Mouse (Mus musculus) neural tube, embryonic 13.5 days (tissue): ENCODE results near the gene Nr0b2. TPM values are rescaled to one million over a fixed set of nuclear protein-coding genes. Genes with fewer than 3 reads are reported as not detected.
A peak's percentile ranks its signal among the peaks of the same experiment; 100 is the strongest.

Source experiments
- ATAC-seq: fragments of 200-750 bp; cut with Nextera tagmentation; 2 replicates; pipeline ENCODE4 v1.8.0; 2017; ENCODE audit warnings: low read depth, mild to moderate bottlenecking, moderate TSS enrichment, moderate library complexity
- H3K27ac ChIP-seq: fragments of 300-500 bp; sonication (generic); replicated peaks from 2 replicates; pipeline ENCODE4 v1.5.1; 2015; ENCODE audit warnings: moderate library complexity, mild to moderate bottlenecking, inconsistent platforms
- H3K27me3 ChIP-seq: fragments of 300-500 bp; sonication (generic); 2 replicates; pipeline ENCODE4 v1.6.1; 2015; ENCODE audit warnings: mild to moderate bottlenecking, inconsistent platforms
- H3K36me3 ChIP-seq: fragments of 300-500 bp; sonication (generic); 2 replicates; pipeline ENCODE4 v1.6.1; 2015; ENCODE audit warnings: mild to moderate bottlenecking, inconsistent platforms
- H3K4me1 ChIP-seq: fragments of 300-500 bp; sonication (generic); replicated peaks from 2 replicates; pipeline ENCODE4 v1.6.1; 2015; ENCODE audit warnings: inconsistent platforms
- H3K4me2 ChIP-seq: fragments of 300-500 bp; sonication (generic); 2 replicates; pipeline ENCODE4 v1.6.1; 2015; ENCODE audit warnings: inconsistent platforms, mild to moderate bottlenecking, moderate library complexity
- H3K4me3 ChIP-seq: fragments of 300-500 bp; sonication (generic); 2 replicates; pipeline ENCODE4 v1.5.1; 2015; ENCODE audit warnings: mild to moderate bottlenecking, inconsistent platforms
- H3K9ac ChIP-seq: fragments of 300-500 bp; sonication (generic); 2 replicates; pipeline ENCODE4 v1.6.1; 2015; ENCODE audit warnings: moderate library complexity, mild to moderate bottlenecking, inconsistent platforms
- H3K9me3 ChIP-seq: fragments of 300-500 bp; sonication (generic); 2 replicates; pipeline ENCODE4 v1.6.1; 2016; ENCODE audit warnings: inconsistent platforms
- WGBS: fragments of 180-500 bp; shearing (Covaris S2); methylation state at CpG from one replicate; pipeline ENCODE4 v1.1.7; 2015; 5-methylcytosine and 5-hydroxymethylcytosine counted together
- polyA plus RNA-seq: library from polyadenylated mRNA; unstranded; fragments of >200 nt; fragmentation: Nextera tagmentation; extraction: Ambion mirVana; gene quantifications from 2 replicates; pipeline ENCODE4 v1.2.1, GENCODE M21; 2015

Nr0b2 gene
- polyA plus RNA-seq, 1 experiment from 2014 or later, result not detected

DNA sequence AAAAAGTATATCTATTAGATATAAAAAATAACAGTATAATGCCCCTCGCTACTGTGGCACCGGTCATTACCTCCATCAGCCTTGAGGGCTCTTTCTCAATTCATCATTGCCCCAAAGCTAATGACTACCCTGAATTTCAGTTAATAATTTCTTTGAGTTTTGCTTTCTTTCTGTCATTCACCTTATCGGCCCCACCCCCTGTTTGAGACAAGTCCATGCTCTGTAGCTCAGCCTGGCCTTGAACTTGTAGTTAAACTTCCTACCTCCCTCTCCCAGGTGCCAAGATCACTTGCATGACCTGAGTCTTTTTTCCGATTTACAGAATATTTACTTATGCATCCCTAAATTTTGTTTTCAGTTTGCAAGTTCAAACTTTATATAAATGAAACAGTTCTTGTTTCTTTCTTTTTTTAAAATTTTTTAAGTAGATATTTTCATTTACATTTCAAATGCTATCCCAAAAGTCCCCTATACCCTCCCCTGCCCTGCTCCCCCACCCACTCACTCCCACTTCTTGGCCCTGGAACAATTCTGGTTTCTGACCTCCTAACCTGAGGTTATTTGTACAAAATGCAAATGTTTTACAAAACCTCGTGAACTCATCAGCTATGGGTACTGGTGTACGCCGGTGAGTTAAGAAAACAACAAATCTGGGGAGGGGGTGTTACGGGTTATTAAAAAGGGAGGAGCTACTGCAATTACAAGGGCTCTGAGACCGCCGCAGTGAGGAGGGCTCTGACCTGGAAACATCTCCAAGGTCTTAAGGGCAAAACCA is 16.3 kb downstream of the Nr0b2 start:
- Histone ChIP-seq H3K4me3 (no peak overlapping the region), H3K9ac (no peak overlapping the region), H3K4me2 (no peak overlapping the region), H3K27me3 (no peaks in the 10 kb centered on the region), H3K4me1 (no peaks in the 10 kb centered on the region), H3K36me3 (no peaks in the 10 kb centered on the region), H3K9me3 (no peaks in the 10 kb centered on the region), H3K27ac (no peak overlapping the region)
- no peak for ATAC-seq
- WGBS, result 76% methylated on average over 10 of the region's 10 CpGs

DNA sequence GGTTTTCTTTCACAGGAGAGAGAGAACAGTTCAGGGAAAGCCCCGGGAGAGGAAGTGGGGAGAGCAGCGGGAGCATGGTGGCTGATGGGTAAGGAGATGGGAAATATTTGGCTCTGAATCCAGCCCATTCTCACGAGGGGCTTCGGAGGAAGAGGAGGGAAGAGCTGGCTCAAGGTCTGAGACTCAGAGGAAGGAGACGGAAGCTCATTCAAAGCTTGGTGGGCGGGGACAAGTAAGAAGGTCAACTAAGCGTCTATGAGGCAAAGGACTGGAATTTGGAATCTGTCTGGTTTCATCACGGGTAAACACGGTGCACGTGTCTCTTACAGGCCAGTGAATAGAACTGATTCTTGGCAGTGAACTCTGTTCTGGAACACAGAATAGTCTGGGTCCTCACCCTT is 16.9 kb downstream of the Nr0b2 start:
- no peak for ATAC-seq
- Histone ChIP-seq H3K4me1 (peaks cover 3% of the 10 kb centered on the region), H3K4me3 (no peak overlapping the region), H3K9ac (no peak overlapping the region), H3K27me3 (no peaks in the 10 kb centered on the region), H3K36me3 (no peaks in the 10 kb centered on the region), H3K9me3 (no peaks in the 10 kb centered on the region), H3K4me2 (no peak overlapping the region), H3K27ac (no peak overlapping the region)
- WGBS, result 59% methylated on average over 10 of the region's 10 CpGs

GRCm38 (mm10) chr4:133574070-133574842 is 21.1 kb downstream of the Nr0b2 start, which contains the start of gene Gpatch3:
Gene Gpatch3 (plus strand): TSS chr4:133574745.
- Histone ChIP-seq H3K36me3 (peaks cover 16% of the 10 kb centered on the region), H3K27ac (peak within 1 kb of the TSS; percentile 85), H3K4me1 (peaks cover 12% of the 10 kb centered on the region), H3K4me3 (peak within 1 kb of the TSS; percentile 96), H3K9ac (peak within 1 kb of the TSS; percentile 92), H3K4me2 (peak within 1 kb of the TSS; percentile 89), H3K9me3 (no peaks in the 10 kb centered on the region), H3K27me3 (no peaks in the 10 kb centered on the region)
- 6% methylated on average over 44 of the region's 44 CpGs for WGBS
- peak; percentile 90 for ATAC-seq

DNA sequence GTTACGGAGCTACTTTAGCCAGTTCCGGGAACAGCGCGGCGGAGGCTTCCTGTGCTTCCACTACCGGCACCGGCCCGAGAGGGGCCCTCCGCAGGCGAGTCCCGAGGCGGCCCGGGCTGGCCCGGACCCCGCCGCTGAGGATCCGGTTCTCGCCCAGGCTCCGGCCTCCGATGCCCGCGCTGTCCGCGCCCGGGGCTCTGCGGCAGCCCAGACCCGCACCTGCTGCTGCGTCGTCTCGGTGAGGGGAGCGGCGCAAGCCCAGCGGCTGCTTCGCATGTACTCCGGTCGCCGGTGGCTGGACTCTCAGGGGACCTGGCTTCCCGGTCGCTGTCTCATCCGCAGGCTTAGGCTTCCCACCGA is 21.6 kb downstream of the Nr0b2 start:
- peak; percentile 71 for ATAC-seq
- Histone ChIP-seq H3K27me3 (no peaks in the 10 kb centered on the region), H3K9me3 (no peaks in the 10 kb centered on the region), H3K4me2 (peak overlapping the region; percentile 89), H3K4me3 (peak overlapping the region; percentile 96), H3K9ac (peak overlapping the region; percentile 92), H3K4me1 (peaks cover 12% of the 10 kb centered on the region), H3K36me3 (peaks cover 22% of the 10 kb centered on the region), H3K27ac (peak overlapping the region; percentile 85)
- under 1% methylated on average over 41 of the region's 41 CpGs for WGBS

GRCm38 (mm10) chr4:133577983-133578382 is 24.8 kb downstream of the Nr0b2 start:
- H3K9ac ChIP-seq, result no peak overlapping the region
- ATAC-seq, result no peak

DNA sequence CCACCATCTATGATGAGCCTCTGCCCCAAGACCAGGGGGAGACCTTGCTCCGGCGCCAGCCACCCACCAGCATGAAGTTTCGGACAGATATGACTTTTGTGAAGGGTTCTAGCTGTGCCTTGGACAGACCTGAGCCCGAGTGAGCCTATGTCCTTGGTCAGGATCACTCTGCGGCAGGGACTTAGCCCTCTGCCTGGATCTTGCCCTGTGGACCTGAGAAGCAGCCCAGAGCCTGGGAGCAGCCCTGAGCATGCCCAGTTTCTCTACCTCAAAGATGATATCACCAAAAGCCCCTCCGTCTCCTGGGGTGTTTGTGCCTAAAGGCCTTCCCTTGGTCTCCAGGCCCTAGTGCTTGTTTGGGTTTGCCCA is 30.5 kb downstream of the Nr0b2 start:
- Histone ChIP-seq H3K36me3 (peaks cover 71% of the 10 kb centered on the region), H3K27me3 (no peaks in the 10 kb centered on the region), H3K4me1 (peaks cover 18% of the 10 kb centered on the region), H3K4me2 (peak overlapping the region; percentile 100), H3K4me3 (peak overlapping the region; percentile 95), H3K9me3 (no peaks in the 10 kb centered on the region), H3K9ac (peak overlapping the region; percentile 93), H3K27ac (peak overlapping the region; percentile 86)
- WGBS, result 60% methylated on average over 6 of the region's 6 CpGs
- peak; percentile 21; the same call in 1 of the 2 replicates for ATAC-seq

More at GRCm38 (mm10) chr4:133577983-133578382, 24.8 kb downstream of the Nr0b2 start:
- no peaks in the 10 kb centered on the region for H3K27me3 ChIP-seq
- H3K4me2 ChIP-seq, result no peak overlapping the region
- peaks cover 12% of the 10 kb centered on the region for H3K4me1 ChIP-seq
- H3K27ac ChIP-seq, result no peak overlapping the region
- peaks cover 51% of the 10 kb centered on the region for H3K36me3 ChIP-seq
- no peak overlapping the region for H3K4me3 ChIP-seq
- no peaks in the 10 kb centered on the region for H3K9me3 ChIP-seq
- WGBS, result 66% methylated on average over 12 of the region's 12 CpGs

GRCm38 (mm10) chr4:133584059-133584951 is 31.1 kb downstream of the Nr0b2 start, which contains the start of gene Gpn2:
Gene Gpn2 (plus strand): TSS chr4:133584362.
- H3K9ac ChIP-seq, result peak within 1 kb of the TSS; percentile 93
- 1% methylated on average over 65 of the region's 65 CpGs for WGBS
- H3K4me2 ChIP-seq, result peak within 1 kb of the TSS; percentile 100
- peaks cover 71% of the 10 kb centered on the region for H3K36me3 ChIP-seq
- H3K9me3 ChIP-seq, result no peaks in the 10 kb centered on the region
- H3K27me3 ChIP-seq, result no peaks in the 10 kb centered on the region
- peaks cover 18% of the 10 kb centered on the region for H3K4me1 ChIP-seq
- H3K4me3 ChIP-seq, result peak within 1 kb of the TSS; percentile 95
- peak within 1 kb of the TSS; percentile 86 for H3K27ac ChIP-seq
- ATAC-seq, result peak; percentile 88

DNA sequence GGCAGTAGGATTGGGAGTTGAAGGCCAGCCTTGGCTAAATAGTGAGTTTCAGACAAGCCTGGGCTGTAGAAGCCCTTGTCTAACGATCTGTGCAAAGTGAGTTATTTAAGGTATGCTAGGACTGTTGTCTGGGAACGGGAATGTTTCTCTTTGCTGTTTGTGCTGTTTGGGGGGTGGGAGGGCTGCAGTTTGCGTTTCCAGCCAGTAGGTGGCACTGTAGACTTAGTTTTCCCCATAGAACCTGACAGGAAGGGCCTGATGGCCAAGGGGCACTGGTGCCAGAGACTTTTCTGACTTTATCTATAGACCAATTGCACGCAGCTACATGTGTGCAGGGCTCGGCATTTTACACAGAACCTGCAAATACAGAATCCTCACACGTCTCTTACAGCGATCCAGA is 39.4 kb downstream of the Nr0b2 start:
- H3K27ac ChIP-seq, result no peak overlapping the region
- H3K9ac ChIP-seq, result no peak overlapping the region
- H3K36me3 ChIP-seq, result peaks cover 46% of the 10 kb centered on the region
- H3K4me2 ChIP-seq, result no peak overlapping the region
- ATAC-seq, result peak; percentile 53; the same call in 1 of the 2 replicates
- no peaks in the 10 kb centered on the region for H3K4me1 ChIP-seq
- no peaks in the 10 kb centered on the region for H3K9me3 ChIP-seq
- WGBS, result 33% methylated on average over 7 of the region's 7 CpGs
- H3K4me3 ChIP-seq, result no peak overlapping the region
- peaks cover 6% of the 10 kb centered on the region; the same call in 1 of the 2 replicates for H3K27me3 ChIP-seq

DNA sequence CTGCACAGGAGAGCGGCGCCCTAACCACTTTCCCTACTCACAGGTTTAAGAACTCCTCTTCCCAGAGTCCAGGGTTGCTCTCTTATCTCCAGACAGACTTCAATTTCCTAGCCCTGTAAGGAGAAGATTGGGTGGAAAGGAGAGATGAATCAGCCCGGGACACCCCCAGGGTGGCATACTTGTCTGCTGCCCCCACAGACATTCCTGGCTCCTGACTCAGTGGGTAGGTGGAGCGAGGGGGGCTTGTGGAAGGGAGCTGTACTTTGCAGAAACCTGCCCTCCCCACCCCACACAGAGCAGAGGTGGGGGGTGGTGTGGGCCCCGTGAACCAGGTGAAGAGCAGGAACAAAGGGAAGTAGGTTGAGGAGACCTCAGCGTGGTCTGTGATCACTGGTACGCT is 42.4 kb downstream of the Nr0b2 start:
- no peaks in the 10 kb centered on the region for H3K9me3 ChIP-seq
- H3K4me2 ChIP-seq, result no peak overlapping the region
- H3K27ac ChIP-seq, result no peak overlapping the region
- peaks cover 16% of the 10 kb centered on the region for H3K36me3 ChIP-seq
- ATAC-seq, result no peak
- 77% methylated on average over 7 of the region's 7 CpGs for WGBS
- peaks cover 35% of the 10 kb centered on the region for H3K27me3 ChIP-seq
- H3K4me1 ChIP-seq, result peaks cover 13% of the 10 kb centered on the region
- no peak overlapping the region for H3K4me3 ChIP-seq
- H3K9ac ChIP-seq, result no peak overlapping the region

DNA sequence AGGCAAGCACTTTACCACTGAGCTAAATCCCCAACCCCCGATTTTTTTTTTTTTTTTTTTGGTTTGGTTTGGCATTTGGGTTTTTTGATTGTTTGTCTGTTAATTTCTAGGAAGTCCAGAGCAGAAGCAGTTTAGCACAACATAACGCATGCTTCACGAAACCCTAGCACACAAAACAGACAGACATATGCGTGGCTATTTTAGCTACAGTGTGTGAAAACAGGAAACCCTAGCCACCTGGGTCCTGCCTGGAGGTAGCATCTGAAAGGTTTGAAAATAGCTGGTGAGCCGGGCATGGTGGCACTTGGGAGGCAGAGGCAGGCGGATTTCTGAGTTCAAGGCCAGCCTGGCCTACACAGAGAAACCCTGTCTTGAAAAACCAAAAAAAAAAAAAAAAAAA is 42.9 kb downstream of the Nr0b2 start:
- H3K27ac ChIP-seq, result no peak overlapping the region
- H3K36me3 ChIP-seq, result peaks cover 11% of the 10 kb centered on the region
- peaks cover 13% of the 10 kb centered on the region for H3K4me1 ChIP-seq
- no peak overlapping the region for H3K9ac ChIP-seq
- no peaks in the 10 kb centered on the region for H3K9me3 ChIP-seq
- peaks cover 40% of the 10 kb centered on the region for H3K27me3 ChIP-seq
- WGBS, result 86% methylated on average over 6 of the region's 6 CpGs
- H3K4me2 ChIP-seq, result no peak overlapping the region
- no peak for ATAC-seq
- H3K4me3 ChIP-seq, result no peak overlapping the region

- no peak overlapping the region for H3K4me2 ChIP-seq
- no peak overlapping the region for H3K9ac ChIP-seq
- H3K27ac ChIP-seq, result no peak overlapping the region
- peaks cover 18% of the 10 kb centered on the region for H3K4me1 ChIP-seq
- WGBS, result 54% methylated on average over 4 of the region's 4 CpGs
- no peaks in the 10 kb centered on the region for H3K9me3 ChIP-seq
- no peak overlapping the region for H3K4me3 ChIP-seq
- H3K36me3 ChIP-seq, result peaks cover 6% of the 10 kb centered on the region; the same call in 1 of the 2 replicates
- peaks cover 65% of the 10 kb centered on the region for H3K27me3 ChIP-seq
- no peak for ATAC-seq
Observed at GRCm38 (mm10) chr4:133598616-133599015, 45.4 kb downstream of the Nr0b2 start.
